Mouse (Mus musculus): ENCODE measurements around the gene L1td1. TPM values are rescaled to one million over a fixed set of nuclear protein-coding genes. Genes with fewer than 3 reads are reported as not detected.
A peak's percentile ranks its signal among the peaks of the same experiment; 100 is the strongest.

Gene L1td1
- polyA plus RNA-seq, 1 experiment = 0.03 TPM

GRCm38 (mm10) chr4:98697932-98698331 is 28.6 kb upstream of the L1td1 start:
- H3K27me3 ChIP-seq (ENCODE audit: control insufficient read depth, insufficient read depth, low read length) = no peaks in the 10 kb centered on the region
- DNase-seq = no peak

DNA sequence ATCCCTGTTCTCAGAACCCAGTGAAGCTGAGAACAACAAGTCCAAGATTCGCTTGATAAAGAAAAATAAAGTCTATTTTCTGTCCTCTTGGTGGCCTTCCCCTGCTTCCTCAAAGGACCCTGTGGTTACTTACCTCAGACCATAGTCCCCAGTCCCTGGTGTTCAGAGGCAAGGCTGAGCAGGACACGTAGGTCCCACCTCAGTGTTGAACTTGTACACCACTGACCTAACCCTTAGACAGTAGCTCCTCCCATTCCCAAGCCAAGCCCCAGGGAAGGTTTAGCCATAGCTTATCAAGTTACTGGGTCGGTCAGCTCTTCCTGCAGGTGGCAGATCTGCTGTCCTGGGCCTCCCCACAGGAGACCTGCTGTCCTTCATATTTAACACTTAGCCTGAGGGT is 27.6 kb upstream of the L1td1 start:
- TF ChIP-seq CTCF (IDR thresholded peaks at IDR 0.05; ENCODE audit: borderline replicate concordance, insufficient read depth, low read depth, low read length) (no peak), POLR2A (IDR thresholded peaks at IDR 0.05; ENCODE audit: borderline replicate concordance, insufficient read depth, low read length) (no peak)

More at GRCm38 (mm10) chr4:98697932-98698331, 28.6 kb upstream of the L1td1 start:
- peaks cover 12% of the 10 kb centered on the region for H3K4me1 ChIP-seq (ENCODE audit: control insufficient read depth, insufficient read depth, low read length)
- TF ChIP-seq CTCF (IDR thresholded peaks at IDR 0.05; ENCODE audit: borderline replicate concordance, insufficient read depth, low read depth, low read length) (no peak), POLR2A (IDR thresholded peaks at IDR 0.05; ENCODE audit: borderline replicate concordance, insufficient read depth, low read length) (no peak)
- H3K4me3 ChIP-seq (replicated peaks; ENCODE audit: insufficient read depth, low read depth, low read length) = no peak overlapping the region
- no peak overlapping the region for H3K27ac ChIP-seq (ENCODE audit: insufficient read depth, low read length)
- 79% methylated on average over 4 of the region's 4 CpGs for WGBS

GRCm38 (mm10) chr4:98700156-98700555 is 26.4 kb upstream of the L1td1 start:
- 0 out of 2 replicates have a peak, but pooled peaks cover 5% of the 10 kb centered on the region for H3K4me1 ChIP-seq (ENCODE audit: control insufficient read depth, insufficient read depth, low read length)
- H3K4me3 ChIP-seq (replicated peaks; ENCODE audit: insufficient read depth, low read depth, low read length) = no peak overlapping the region
- no peak for TF ChIP-seq CTCF (IDR thresholded peaks at IDR 0.05; ENCODE audit: borderline replicate concordance, insufficient read depth, low read depth, low read length)
- H3K27me3 ChIP-seq (ENCODE audit: control insufficient read depth, insufficient read depth, low read length) = no peaks in the 10 kb centered on the region
- H3K27ac ChIP-seq (ENCODE audit: insufficient read depth, low read length) = no peak overlapping the region
- 67% methylated on average over 3 of the region's 3 CpGs for WGBS
- DNase-seq = no peak

More for the DNA sequence above, 27.6 kb upstream of the L1td1 start:
- DNase-seq = no peak
- peaks cover 6% of the 10 kb centered on the region; the same call in 1 of the 2 replicates for H3K4me1 ChIP-seq (ENCODE audit: control insufficient read depth, insufficient read depth, low read length)
- H3K4me3 ChIP-seq (replicated peaks; ENCODE audit: insufficient read depth, low read depth, low read length) = no peak overlapping the region
- WGBS = 74% methylated on average over 3 of the region's 3 CpGs
- no peak overlapping the region for H3K27ac ChIP-seq (ENCODE audit: insufficient read depth, low read length)
- no peaks in the 10 kb centered on the region for H3K27me3 ChIP-seq (ENCODE audit: control insufficient read depth, insufficient read depth, low read length)

GRCm38 (mm10) chr4:98702201-98702894 is 24.2 kb upstream of the L1td1 start:
- Histone ChIP-seq H3K27me3 (ENCODE audit: control insufficient read depth, insufficient read depth, low read length) (no peaks in the 10 kb centered on the region), H3K4me3 (replicated peaks; ENCODE audit: insufficient read depth, low read depth, low read length) (no peak overlapping the region), H3K27ac (ENCODE audit: insufficient read depth, low read length) (no peak overlapping the region), H3K4me1 (ENCODE audit: control insufficient read depth, insufficient read depth, low read length) (0 out of 2 replicates have a peak, but pooled peaks cover 5% of the 10 kb centered on the region)
- 25% methylated on average over 12 of the region's 12 CpGs for WGBS
- peak; percentile 65 to 84 for DNase-seq
- peak; percentile 91 for TF ChIP-seq CTCF (IDR thresholded peaks at IDR 0.05; ENCODE audit: borderline replicate concordance, insufficient read depth, low read depth, low read length)
- no peak for TF ChIP-seq POLR2A (IDR thresholded peaks at IDR 0.05; ENCODE audit: borderline replicate concordance, insufficient read depth, low read length)

GRCm38 (mm10) chr4:98710891-98711290 is 15.6 kb upstream of the L1td1 start:
- no peak overlapping the region for H3K27ac ChIP-seq (ENCODE audit: insufficient read depth, low read length)
- no peaks in the 10 kb centered on the region for H3K27me3 ChIP-seq (ENCODE audit: control insufficient read depth, insufficient read depth, low read length)
- TF ChIP-seq CTCF (IDR thresholded peaks at IDR 0.05; ENCODE audit: borderline replicate concordance, insufficient read depth, low read depth, low read length) (no peak), POLR2A (IDR thresholded peaks at IDR 0.05; ENCODE audit: borderline replicate concordance, insufficient read depth, low read length) (no peak)
- WGBS = 95% methylated on average over 8 of the region's 8 CpGs
- no peak overlapping the region for H3K4me3 ChIP-seq (replicated peaks; ENCODE audit: insufficient read depth, low read depth, low read length)
- H3K4me1 ChIP-seq (ENCODE audit: control insufficient read depth, insufficient read depth, low read length) = peaks cover 3% of the 10 kb centered on the region; the same call in 1 of the 2 replicates
- no peak for DNase-seq

GRCm38 (mm10) chr4:98717735-98718546 is 8.6 kb upstream of the L1td1 start:
- WGBS = 84% methylated on average over 17 of the region's 17 CpGs
- H3K27me3 ChIP-seq (ENCODE audit: control insufficient read depth, insufficient read depth, low read length) = no peaks in the 10 kb centered on the region
- H3K4me1 ChIP-seq (ENCODE audit: control insufficient read depth, insufficient read depth, low read length) = peaks cover 3% of the 10 kb centered on the region; the same call in 1 of the 2 replicates
- H3K4me3 ChIP-seq (replicated peaks; ENCODE audit: insufficient read depth, low read depth, low read length) = no peak overlapping the region
- no peak for TF ChIP-seq CTCF (IDR thresholded peaks at IDR 0.05; ENCODE audit: borderline replicate concordance, insufficient read depth, low read depth, low read length)
- TF ChIP-seq POLR2A (IDR thresholded peaks at IDR 0.05; ENCODE audit: borderline replicate concordance, insufficient read depth, low read length) = no peak
- H3K27ac ChIP-seq (ENCODE audit: insufficient read depth, low read length) = no peak overlapping the region
- DNase-seq = no peak

DNA sequence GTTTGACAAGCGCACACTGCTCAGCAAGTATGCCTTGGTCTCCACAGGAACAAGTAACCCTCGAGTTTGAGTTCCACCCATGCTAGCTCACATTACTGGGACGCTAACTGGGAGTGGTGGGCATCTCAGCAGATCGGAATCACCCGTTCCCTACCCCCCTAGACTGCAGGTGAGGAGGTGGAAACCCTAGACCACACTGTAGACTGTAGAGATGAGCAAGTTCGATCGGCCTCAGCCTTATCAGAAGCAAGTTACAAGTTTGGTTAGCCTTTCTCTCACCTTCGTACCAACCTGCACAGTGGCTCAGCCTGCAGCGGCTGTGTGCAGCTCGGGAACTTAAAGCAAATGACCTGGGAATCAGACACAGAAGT is 8.0 kb upstream of the L1td1 start:
- Histone ChIP-seq H3K4me1 (ENCODE audit: control insufficient read depth, insufficient read depth, low read length) (peaks cover 3% of the 10 kb centered on the region; the same call in 1 of the 2 replicates), H3K27ac (ENCODE audit: insufficient read depth, low read length) (no peak overlapping the region), H3K27me3 (ENCODE audit: control insufficient read depth, insufficient read depth, low read length) (no peaks in the 10 kb centered on the region), H3K4me3 (replicated peaks; ENCODE audit: insufficient read depth, low read depth, low read length) (no peak overlapping the region)
- no peak for DNase-seq
- 88% methylated on average over 10 of the region's 10 CpGs for WGBS
- TF ChIP-seq CTCF (IDR thresholded peaks at IDR 0.05; ENCODE audit: borderline replicate concordance, insufficient read depth, low read depth, low read length) = no peak
- no peak for TF ChIP-seq POLR2A (IDR thresholded peaks at IDR 0.05; ENCODE audit: borderline replicate concordance, insufficient read depth, low read length)
